25 mouse cellular contexts compared by ENCODE assay signal in the genomic region with DNA sequence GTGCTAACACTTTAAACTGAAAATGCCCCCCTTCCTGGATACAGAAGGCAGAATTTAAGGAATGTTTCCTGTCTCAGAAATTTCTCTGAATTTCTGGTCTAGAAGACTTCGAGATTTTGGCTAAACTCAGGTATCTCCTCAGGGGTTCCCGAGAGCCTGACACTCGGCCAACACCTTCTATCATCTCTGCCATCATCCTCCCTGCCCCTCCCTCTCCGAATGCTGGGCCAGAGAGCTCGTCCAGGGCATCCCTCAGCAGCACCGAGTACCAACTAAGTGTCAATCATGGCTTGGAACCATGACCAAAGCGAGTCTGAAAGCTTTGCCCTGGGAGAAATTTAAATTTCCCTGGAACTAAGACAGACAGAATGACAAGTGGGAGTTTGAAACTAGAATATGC.
"Had no signal": no experiment of that assay in that cellular context is flagged by ENCODE, and none has a peak within 500 bp of the region (broad histone marks: within the 10 kb centered on the region; RNA-seq: fewer than 3 reads in every experiment).

No protein-coding gene starts in this region.

- H3K27me3 ChIP-seq: heart, embryonic 13.5 days; heart, embryonic 15.5 days; hindbrain, embryonic 13.5 days; hindbrain, embryonic 15.5 days; kidney, embryonic 15.5 days; limb, embryonic 13.5 days; limb, embryonic 15.5 days; liver, embryonic 12.5 days had no signal

- DNase-seq: gastrocnemius, postnatal 14 days; gastrocnemius, postnatal 36 days; heart, adult 18-20 months; heart, postnatal 14 days; heart, postnatal 36 days; kidney, adult 11 months; kidney, adult 2 months; kidney, adult 9 months; kidney, postnatal 14 days; kidney, postnatal 36 days; layer of hippocampus, adult 9-11 months; layer of hippocampus, postnatal 36 days; lung, adult 18-20 months had no signal

- H3K27ac ChIP-seq: heart, embryonic 13.5 days; heart, embryonic 15.5 days; hindbrain, embryonic 13.5 days; hindbrain, embryonic 15.5 days; hindbrain, postnatal 0 days; kidney, embryonic 15.5 days; kidney, postnatal 0 days; limb, embryonic 13.5 days; limb, embryonic 15.5 days; liver, embryonic 12.5 days; liver, embryonic 14.5 days had no signal

- H3K36me3 ChIP-seq: heart, embryonic 13.5 days; heart, embryonic 15.5 days; hindbrain, embryonic 13.5 days; hindbrain, embryonic 15.5 days; kidney, embryonic 15.5 days; limb, embryonic 13.5 days; limb, embryonic 15.5 days; liver, embryonic 12.5 days had no signal

- H3K9ac ChIP-seq: heart, embryonic 13.5 days; heart, embryonic 15.5 days; hindbrain, embryonic 13.5 days; hindbrain, embryonic 15.5 days; kidney, embryonic 15.5 days; limb, embryonic 13.5 days; limb, embryonic 15.5 days; liver, embryonic 12.5 days; liver, embryonic 14.5 days had no signal

- H3K4me3 ChIP-seq: heart, embryonic 13.5 days; heart, embryonic 15.5 days; hindbrain, embryonic 13.5 days; hindbrain, embryonic 15.5 days; kidney, embryonic 15.5 days; limb, embryonic 13.5 days; limb, embryonic 15.5 days; liver, embryonic 12.5 days had no signal

- H3K4me1 ChIP-seq: heart, embryonic 13.5 days; heart, embryonic 15.5 days; hindbrain, embryonic 13.5 days; hindbrain, embryonic 15.5 days; kidney, embryonic 15.5 days; limb, embryonic 13.5 days; limb, embryonic 15.5 days; liver, embryonic 12.5 days had no signal

- H3K9me3 ChIP-seq: heart, embryonic 13.5 days; heart, embryonic 15.5 days; hindbrain, embryonic 13.5 days; hindbrain, embryonic 15.5 days; kidney, embryonic 15.5 days; limb, embryonic 13.5 days; limb, embryonic 15.5 days; liver, embryonic 12.5 days had no signal

- H3K4me2 ChIP-seq: heart, embryonic 11.5 days; heart, embryonic 13.5 days; heart, embryonic 15.5 days; hindbrain, embryonic 13.5 days; hindbrain, embryonic 15.5 days; kidney, embryonic 15.5 days; limb, embryonic 13.5 days; limb, embryonic 15.5 days; liver, embryonic 12.5 days had no signal
